Comparison of ENCODE assay signal across 20 mouse cellular contexts in genomic region chr11:94943054-94943453, GRCm38 (mm10). TPM values are rescaled to one million over a fixed set of nuclear protein-coding genes. Genes with fewer than 3 reads are reported as not detected.
DNase-seq lines count a peak whose midpoint lies in the region; ATAC-seq and TF ChIP-seq lines count a peak whose summit lies in the region.
"Had no signal": no experiment of that assay in that cellular context is flagged by ENCODE, and none has a peak within 500 bp of the region (broad histone marks: within the 10 kb centered on the region; RNA-seq: fewer than 3 reads in every experiment).

No protein-coding gene starts in this region.

- no peaks in the 10 kb centered on the region for H3K9me3 ChIP-seq in embryonic facial prominence, embryonic 13.5 days
- H3K9me3 ChIP-seq in embryonic facial prominence, embryonic 10.5 days = no peaks in the 10 kb centered on the region
- H3K9me3 ChIP-seq in limb, embryonic 14.5 days (ENCODE audit: control insufficient read depth, low read length) = no peaks in the 10 kb centered on the region
- H3K9me3 ChIP-seq: embryonic facial prominence, embryonic 12.5 days; hindbrain, embryonic 15.5 days; midbrain, embryonic 13.5 days had no signal

- no peak overlapping the region for H3K4me3 ChIP-seq in embryonic facial prominence, embryonic 13.5 days
- no peak overlapping the region for H3K4me3 ChIP-seq in embryonic facial prominence, embryonic 10.5 days
- no peak overlapping the region for H3K4me3 ChIP-seq in limb, embryonic 14.5 days (replicated peaks; ENCODE audit: low read length)
- H3K4me3 ChIP-seq: embryonic facial prominence, embryonic 12.5 days; hindbrain, embryonic 15.5 days; layer of hippocampus, adult 2 months; midbrain, embryonic 13.5 days had no signal

- H3K4me1 ChIP-seq in embryonic facial prominence, embryonic 13.5 days = peaks cover 45% of the 10 kb centered on the region
- H3K4me1 ChIP-seq in embryonic facial prominence, embryonic 10.5 days = peaks cover 10% of the 10 kb centered on the region
- peaks cover 20% of the 10 kb centered on the region for H3K4me1 ChIP-seq in limb, embryonic 14.5 days (ENCODE audit: control insufficient read depth, insufficient read depth, low read length)

- TF ChIP-seq POLR2A in limb, embryonic 14.5 days (IDR thresholded peaks at IDR 0.05; ENCODE audit: borderline replicate concordance, extremely low read depth, insufficient read depth, insufficient read length) = no peak

- H3K4me2 ChIP-seq in embryonic facial prominence, embryonic 13.5 days = no peak overlapping the region
- peak overlapping the region; percentile 73; the same call in 1 of the 2 replicates for H3K4me2 ChIP-seq in limb, embryonic 14.5 days (replicated peaks; ENCODE audit: low read depth, low read length, severe bottlenecking)
- H3K4me2 ChIP-seq: embryonic facial prominence, embryonic 12.5 days; hindbrain, embryonic 15.5 days; midbrain, embryonic 13.5 days had no signal

- H3K9ac ChIP-seq in embryonic facial prominence, embryonic 13.5 days = no peak overlapping the region
- H3K9ac ChIP-seq in limb, embryonic 14.5 days (ENCODE audit: low read depth, low read length, severe bottlenecking) = peak overlapping the region; percentile 34; the same call in 1 of the 2 replicates
- H3K9ac ChIP-seq: embryonic facial prominence, embryonic 12.5 days; hindbrain, embryonic 15.5 days; midbrain, embryonic 13.5 days had no signal

- H3K27me3 ChIP-seq in embryonic facial prominence, embryonic 13.5 days = no peaks in the 10 kb centered on the region
- peaks cover 70% of the 10 kb centered on the region for H3K27me3 ChIP-seq in embryonic facial prominence, embryonic 10.5 days (replicated peaks; ENCODE audit: low read depth, poor library complexity, severe bottlenecking)
- no peaks in the 10 kb centered on the region for H3K27me3 ChIP-seq in limb, embryonic 14.5 days (ENCODE audit: control insufficient read depth, insufficient read depth, low read length)
- H3K27me3 ChIP-seq: embryonic facial prominence, embryonic 12.5 days; Patski had no signal

- WGBS in embryonic facial prominence, embryonic 13.5 days = 80% methylated on average over 15 of the region's 15 CpGs
- WGBS in embryonic facial prominence, embryonic 10.5 days = 84% methylated on average over 15 of the region's 15 CpGs
- WGBS in limb, embryonic 14.5 days = 83% methylated on average over 15 of the region's 15 CpGs

- peaks cover 100% of the 10 kb centered on the region for H3K36me3 ChIP-seq in embryonic facial prominence, embryonic 13.5 days
- H3K36me3 ChIP-seq in embryonic facial prominence, embryonic 10.5 days (replicated peaks) = peaks cover 86% of the 10 kb centered on the region
- H3K36me3 ChIP-seq in limb, embryonic 14.5 days (ENCODE audit: control insufficient read depth, insufficient read depth, low read length) = peaks cover 99% of the 10 kb centered on the region
- H3K36me3 ChIP-seq: hindbrain, embryonic 15.5 days; midbrain, embryonic 13.5 days had no signal

- intact Hi-C loops in heart, postnatal 10 days (cut with DNase I) = no loop called here

- ATAC-seq in embryonic facial prominence, embryonic 13.5 days (ENCODE audit: insufficient number of reproducible peaks, insufficient read depth, low FRiP score, low TSS enrichment, low read depth) = no peak
- no peak for ATAC-seq in limb, embryonic 14.5 days (ENCODE audit: low FRiP score, low read depth)
- ATAC-seq: forebrain, embryonic 14.5 days; midbrain, embryonic 13.5 days; Patski had no signal

- H3K27ac ChIP-seq in embryonic facial prominence, embryonic 13.5 days = peak overlapping the region; percentile 63; the same call in 1 of the 2 replicates
- H3K27ac ChIP-seq in embryonic facial prominence, embryonic 10.5 days (replicated peaks) = no peak overlapping the region
- H3K27ac ChIP-seq in limb, embryonic 14.5 days (replicated peaks; ENCODE audit: low read depth, low read length) = peak overlapping the region; percentile 93
- H3K27ac ChIP-seq: embryonic facial prominence, embryonic 12.5 days; hindbrain, embryonic 15.5 days; layer of hippocampus, adult 2 months; midbrain, embryonic 13.5 days had no signal

- DNase-seq in embryonic facial prominence, embryonic 10.5 days (ENCODE audit: low spot score) = no peak
- DNase-seq in heart, postnatal 10 days = peak; percentile 13 to 40
- DNase-seq in heart, adult 8-10 months (ENCODE audit: low spot score) = no peak
- peak; percentile 15 for DNase-seq in CD4-positive helper T cell, adult 2 months (ENCODE audit: low read depth, low spot score)
- DNase-seq in limb, embryonic 14.5 days (ENCODE audit: low spot score) = no peak
- no peak for DNase-seq in testis, postnatal 10 days (ENCODE audit: low spot score)
- DNase-seq in left cerebral cortex, adult 9 months (ENCODE audit: low spot score in 2 of 2) = no peak
- DNase-seq: right cerebral cortex, adult 18-20 months had no signal

RNA-seq across cellular contexts. Expression of gene Col1a1, which starts 7.0 kb away (rescaled TPM):
- 1,060 and 1,259 TPM in 2 replicates for polyA plus RNA-seq in embryonic facial prominence, embryonic 13.5 days (2015; fragmentation: Nextera tagmentation; extraction: Ambion mirVana)
- 61.5 and 88.8 TPM in 2 replicates for polyA plus RNA-seq in embryonic facial prominence, embryonic 10.5 days (2016; fragmentation: Nextera tagmentation; extraction: Ambion mirVana)
- total RNA-seq in heart, postnatal 10 days (2021) = 100 to 1,000 TPM; 869 to 988 TPM
- total RNA-seq in heart, adult 8-10 months (2022) = 10 to 100 TPM; 23.3 to 50.4 (median 39.8) TPM
- polyA plus RNA-seq in limb, embryonic 14.5 days (2012; rRNA removed) = 1,421 and 1,570 TPM in 2 replicates
- 2,528 and 2,873 TPM in 2 replicates for polyA plus RNA-seq in limb, embryonic 14.5 days (2014; fragmentation: Nextera tagmentation; extraction: Ambion mirVana)

RNA-seq across cellular contexts. Expression of gene Hils1, which starts 24.3 kb away (rescaled TPM):
- polyA plus RNA-seq in embryonic facial prominence, embryonic 13.5 days (2015; fragmentation: Nextera tagmentation; extraction: Ambion mirVana) = not detected in 2 replicates
- not detected in 2 replicates for polyA plus RNA-seq in embryonic facial prominence, embryonic 10.5 days (2016; fragmentation: Nextera tagmentation; extraction: Ambion mirVana)
- not detected for total RNA-seq in heart, postnatal 10 days (2021)
- total RNA-seq in heart, adult 8-10 months (2022) = not detected
- 0.41 and 0.58 TPM in 2 replicates for polyA plus RNA-seq in limb, embryonic 14.5 days (2012; rRNA removed)
- 0.29 TPM in 1 of 2 replicates, not detected in the other for polyA plus RNA-seq in limb, embryonic 14.5 days (2014; fragmentation: Nextera tagmentation; extraction: Ambion mirVana)
- total RNA-seq: adrenal gland, postnatal 4 days; layer of hippocampus, adult 2 months; left cerebral cortex, postnatal 14 days had no signal
- polyA plus RNA-seq: embryonic facial prominence, embryonic 12.5 days; forebrain, embryonic 14.5 days; heart, postnatal 0 days; hindbrain, embryonic 15.5 days; kidney, embryonic 14.5 days; liver, embryonic 16.5 days; midbrain, embryonic 13.5 days; Patski had no signal

RNA-seq across cellular contexts. Expression of gene Sgca, which starts 33.1 kb away (rescaled TPM):
- polyA plus RNA-seq in embryonic facial prominence, embryonic 13.5 days (2015; fragmentation: Nextera tagmentation; extraction: Ambion mirVana) = 1.1 and 1.5 TPM in 2 replicates
- 0.17 TPM in 1 of 2 replicates, not detected in the other for polyA plus RNA-seq in embryonic facial prominence, embryonic 10.5 days (2016; fragmentation: Nextera tagmentation; extraction: Ambion mirVana)
- 100 to 1,000 TPM; 123 to 128 TPM for total RNA-seq in heart, postnatal 10 days (2021)
- 100 to 1,000 TPM; 202 to 221 (median 208) TPM for total RNA-seq in heart, adult 8-10 months (2022)
- polyA plus RNA-seq in limb, embryonic 14.5 days (2012; rRNA removed) = 19.4 and 32.9 TPM in 2 replicates
- polyA plus RNA-seq in limb, embryonic 14.5 days (2014; fragmentation: Nextera tagmentation; extraction: Ambion mirVana) = 9.1 and 10.2 TPM in 2 replicates
- polyA plus RNA-seq: forebrain, embryonic 14.5 days had no signal

RNA-seq across cellular contexts. Expression of gene Ppp1r9b, which starts 47.8 kb away (rescaled TPM):
- polyA plus RNA-seq in embryonic facial prominence, embryonic 13.5 days (2015; fragmentation: Nextera tagmentation; extraction: Ambion mirVana) = 13.2 and 13.5 TPM in 2 replicates
- polyA plus RNA-seq in embryonic facial prominence, embryonic 10.5 days (2016; fragmentation: Nextera tagmentation; extraction: Ambion mirVana) = 8.3 and 9.4 TPM in 2 replicates
- 10 to 100 TPM; 51.3 to 58.5 TPM for total RNA-seq in heart, postnatal 10 days (2021)
- total RNA-seq in heart, adult 8-10 months (2022) = 10 to 100 TPM; 43.9 to 47.4 (median 45.6) TPM
- polyA plus RNA-seq in limb, embryonic 14.5 days (2012; rRNA removed) = 32.8 and 34.6 TPM in 2 replicates
- 17.3 and 17.9 TPM in 2 replicates for polyA plus RNA-seq in limb, embryonic 14.5 days (2014; fragmentation: Nextera tagmentation; extraction: Ambion mirVana)

Comparison
In these comparisons a context has a peak if more than half of its experiments do, and no peak if none do; other contexts are left out.
1. DNase-seq: peak in heart, postnatal 10 days (2 of 2) and CD4-positive helper T cell, adult 2 months (single experiment); none in embryonic facial prominence, embryonic 10.5 days (single experiment), heart, adult 8-10 months (single experiment), limb, embryonic 14.5 days (single experiment), testis, postnatal 10 days (single experiment) and left cerebral cortex, adult 9 months (0 of 2).
2. RNA of gene Col1a1, which starts 7.0 kb away (polyA plus RNA-seq): 1,421 to 2,873 TPM in limb, embryonic 14.5 days and 1,060 to 1,259 TPM in embryonic facial prominence, embryonic 13.5 days; 61.5 to 88.8 TPM in embryonic facial prominence, embryonic 10.5 days; every median in the first group is over 10 times any median in the second.